Mouse (Mus musculus): ENCODE results near the gene Rprd1b.

Gene Rprd1b

GRCm38 (mm10) chr2:158144750-158145527, 116.6 kb downstream of the Rprd1b start:
- no peak for DNase-seq (ENCODE audit: low read depth, low spot score)

GRCm38 (mm10) chr2:158145528-158146065, 117.3 kb downstream of the Rprd1b start:
- no peak for DNase-seq (ENCODE audit: low read depth, low spot score)

- no peak for DNase-seq (ENCODE audit: low read depth, low spot score)
Measured at GRCm38 (mm10) chr2:158146223-158146622, 117.9 kb downstream of the Rprd1b start, which contains the start of gene Tgm2. Tgm2 (minus strand) TSS chr2:158146436.

- DNase-seq (ENCODE audit: low read depth, low spot score), result no peak
Measured at GRCm38 (mm10) chr2:158146971-158147370, 118.7 kb downstream of the Rprd1b start.

GRCm38 (mm10) chr2:158151077-158151476, 122.8 kb downstream of the Rprd1b start:
- no peak for DNase-seq (ENCODE audit: low read depth, low spot score)

GRCm38 (mm10) chr2:158152685-158153309, 124.5 kb downstream of the Rprd1b start:
- DNase-seq (ENCODE audit: low read depth, low spot score), result no peak

GRCm38 (mm10) chr2:158153728-158154343, 125.5 kb downstream of the Rprd1b start:
- DNase-seq (ENCODE audit: low read depth, low spot score), result no peak

GRCm38 (mm10) chr2:158154641-158155040, 126.3 kb downstream of the Rprd1b start:
- DNase-seq (ENCODE audit: low read depth, low spot score), result no peak

- no peak for DNase-seq (ENCODE audit: low read depth, low spot score)
Measured at GRCm38 (mm10) chr2:158155101-158155500, 126.8 kb downstream of the Rprd1b start.

GRCm38 (mm10) chr2:158155615-158156014, 127.3 kb downstream of the Rprd1b start:
- no peak for DNase-seq (ENCODE audit: low read depth, low spot score)

GRCm38 (mm10) chr2:158156487-158156886, 128.2 kb downstream of the Rprd1b start:
- no peak for DNase-seq (ENCODE audit: low read depth, low spot score)

- no peak for DNase-seq (ENCODE audit: low read depth, low spot score)
Measured at GRCm38 (mm10) chr2:158157654-158158053, 129.4 kb downstream of the Rprd1b start.

- no peak for DNase-seq (ENCODE audit: low read depth, low spot score)
Measured at GRCm38 (mm10) chr2:158159376-158160235, 131.3 kb downstream of the Rprd1b start.

- no peak for DNase-seq (ENCODE audit: low read depth, low spot score)
Measured at GRCm38 (mm10) chr2:158161761-158162160, 133.5 kb downstream of the Rprd1b start.

GRCm38 (mm10) chr2:158163034-158163433, 134.7 kb downstream of the Rprd1b start:
- DNase-seq (ENCODE audit: low read depth, low spot score), result no peak

GRCm38 (mm10) chr2:158165776-158166175, 137.5 kb downstream of the Rprd1b start:
- DNase-seq (ENCODE audit: low read depth, low spot score), result no peak

- no peak for DNase-seq (ENCODE audit: low read depth, low spot score)
Measured at GRCm38 (mm10) chr2:158166628-158167027, 138.3 kb downstream of the Rprd1b start.

- no peak for DNase-seq (ENCODE audit: low read depth, low spot score)
Measured at GRCm38 (mm10) chr2:158167496-158168205, 139.4 kb downstream of the Rprd1b start.

- DNase-seq (ENCODE audit: low read depth, low spot score), result no peak
Measured at GRCm38 (mm10) chr2:158168741-158169211, 140.5 kb downstream of the Rprd1b start.

GRCm38 (mm10) chr2:158169351-158169750, 141.1 kb downstream of the Rprd1b start:
- no peak for DNase-seq (ENCODE audit: low read depth, low spot score)

GRCm38 (mm10) chr2:158169771-158170170, 141.5 kb downstream of the Rprd1b start:
- DNase-seq (ENCODE audit: low read depth, low spot score), result no peak
